Mouse (Mus musculus): ENCODE results near the gene Atp6v0e2.
A peak's percentile ranks its signal among the peaks of the same experiment; 100 is the strongest.

The Atp6v0e2 gene

GRCm38 (mm10) chr6:48541560-48542450, 4.4 kb downstream of the Atp6v0e2 start:
- no peak for DNase-seq

- DNase-seq, result no peak
Measured at GRCm38 (mm10) chr6:48542631-48543030, 5.2 kb downstream of the Atp6v0e2 start.

GRCm38 (mm10) chr6:48545251-48545650, 7.8 kb downstream of the Atp6v0e2 start:
- DNase-seq, result no peak

GRCm38 (mm10) chr6:48546271-48546670, 8.9 kb downstream of the Atp6v0e2 start:
- no peak for DNase-seq

GRCm38 (mm10) chr6:48546858-48547257, 9.4 kb downstream of the Atp6v0e2 start:
- no peak for DNase-seq

- no peak for DNase-seq
Measured at GRCm38 (mm10) chr6:48548314-48548713, 10.9 kb downstream of the Atp6v0e2 start.

- no peak for DNase-seq
Measured at GRCm38 (mm10) chr6:48552918-48553317, 15.5 kb downstream of the Atp6v0e2 start.

GRCm38 (mm10) chr6:48553819-48554218, 16.4 kb downstream of the Atp6v0e2 start:
- no peak for DNase-seq

- DNase-seq, result peak; percentile 97
Measured at GRCm38 (mm10) chr6:48554280-48555103, 17.1 kb downstream of the Atp6v0e2 start, which contains the start of gene Lrrc61. Lrrc61 (plus strand) TSS chr6:48554796.

- DNase-seq, result peak; percentile 60
Measured at GRCm38 (mm10) chr6:48555104-48555890, 17.9 kb downstream of the Atp6v0e2 start.

- DNase-seq, result no peak
Measured at GRCm38 (mm10) chr6:48555956-48556355, 18.5 kb downstream of the Atp6v0e2 start.

- DNase-seq, result no peak
Measured at GRCm38 (mm10) chr6:48565693-48566310, 28.4 kb downstream of the Atp6v0e2 start.

GRCm38 (mm10) chr6:48566312-48566711, 28.9 kb downstream of the Atp6v0e2 start:
- peak; percentile 43 for DNase-seq

GRCm38 (mm10) chr6:48568036-48568984, 30.9 kb downstream of the Atp6v0e2 start:
- peak; percentile 56 for DNase-seq

- no peak for DNase-seq
Measured at GRCm38 (mm10) chr6:48569065-48569807, 31.8 kb downstream of the Atp6v0e2 start.

GRCm38 (mm10) chr6:48572014-48572413, 34.6 kb downstream of the Atp6v0e2 start:
- DNase-seq, result no peak

- DNase-seq, result no peak
Measured at GRCm38 (mm10) chr6:48572572-48573061, 35.2 kb downstream of the Atp6v0e2 start, which contains the start of gene Rarres2. Rarres2 (minus strand) TSS chr6:48572789.

GRCm38 (mm10) chr6:48573280-48573679, 35.9 kb downstream of the Atp6v0e2 start:
- no peak for DNase-seq

- no peak for DNase-seq
Measured at GRCm38 (mm10) chr6:48573981-48574380, 36.6 kb downstream of the Atp6v0e2 start.

GRCm38 (mm10) chr6:48578736-48579135, 41.3 kb downstream of the Atp6v0e2 start:
- no peak for DNase-seq
